Mouse (Mus musculus): ENCODE measurements around the gene Fam214b.
"Not testable (repeated sequence)": the region's sequence is repeated elsewhere in the genome, so short reads cannot be mapped to it uniquely, and the experiment has no call there.

DNA sequence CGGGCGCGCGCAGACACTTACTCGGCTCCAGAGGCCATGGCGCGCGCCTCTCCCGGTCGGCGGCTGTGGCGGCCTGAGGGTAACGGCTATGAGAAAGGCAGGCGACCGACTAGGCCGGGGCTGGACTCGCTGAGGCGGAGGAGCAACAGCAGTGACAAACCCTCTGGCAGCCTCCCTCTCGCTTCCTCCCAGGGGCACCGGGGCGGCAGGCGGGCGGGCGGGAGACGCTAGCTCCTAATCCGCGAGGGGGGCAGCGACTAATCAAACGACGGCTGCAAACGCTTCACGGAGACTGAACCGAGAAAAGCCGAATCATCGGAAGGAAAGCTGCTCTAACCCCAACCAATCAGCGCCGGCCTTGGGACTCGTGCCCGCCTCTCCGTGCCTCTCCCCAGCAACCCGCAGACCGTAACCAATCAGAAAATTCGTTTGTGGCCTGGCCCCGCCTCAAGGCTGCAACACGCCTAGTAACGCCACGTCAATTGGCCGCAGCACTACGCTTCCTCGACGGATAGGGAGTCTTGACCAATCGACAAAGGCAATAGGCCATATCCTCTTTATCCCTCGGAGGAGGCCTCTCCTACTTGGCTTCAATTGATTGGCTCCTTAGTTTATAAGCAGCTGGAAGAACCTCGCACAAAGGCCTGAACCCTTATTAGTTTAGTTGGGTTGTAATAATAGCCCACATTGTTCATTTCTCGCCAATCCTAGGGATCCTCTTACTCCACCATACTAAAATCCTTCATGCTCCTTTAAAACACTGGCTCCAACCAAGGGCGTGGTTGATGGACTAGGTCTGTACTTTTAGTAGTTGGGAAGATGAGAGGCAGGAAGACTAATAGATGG is 45.7 kb downstream of the Fam214b start, which contains the start of gene Vcp:
- TF ChIP-seq CTCF, EP300 (IDR thresholded peaks at IDR 0.05; ENCODE audit: low read depth): not testable (repeated sequence)
